Mouse (Mus musculus) neural tube, embryonic 14.5 days (tissue): Measurements from ENCODE around the gene Nop56. TPM values are rescaled to one million over a fixed set of nuclear protein-coding genes. Genes with fewer than 3 reads are reported as not detected.

ENCODE experiments used
- ATAC-seq: fragments of 200-750 bp; cut with Nextera tagmentation; 2 replicates; pipeline ENCODE4 v1.8.0; 2017; ENCODE audit warnings: low read depth, mild to moderate bottlenecking, moderate TSS enrichment, moderate library complexity
- H3K27ac ChIP-seq: fragments of 300-500 bp; sonication (generic); 2 replicates; pipeline ENCODE4 v1.5.1; 2014; ENCODE audit warnings: low read depth, mild to moderate bottlenecking, control low read depth, low read length, moderate library complexity, mixed read lengths
- H3K27me3 ChIP-seq: fragments of 300-500 bp; sonication (generic); 2 replicates; pipeline ENCODE4 v1.6.1; 2014; ENCODE audit warnings: low read length; ENCODE audit not compliant: control insufficient read depth, insufficient read depth
- H3K36me3 ChIP-seq: fragments of 300-500 bp; sonication (generic); 2 replicates; pipeline ENCODE4 v1.6.1; 2014; ENCODE audit warnings: low read length, mixed read lengths; ENCODE audit not compliant: control insufficient read depth, insufficient read depth
- H3K4me1 ChIP-seq: fragments of 300-500 bp; sonication (generic); 2 replicates; pipeline ENCODE4 v1.6.1; 2014; ENCODE audit warnings: low read length; ENCODE audit not compliant: control insufficient read depth, insufficient read depth
- H3K4me2 ChIP-seq: fragments of 300-500 bp; sonication (generic); 2 replicates; pipeline ENCODE4 v1.6.1; 2014; ENCODE audit warnings: mild to moderate bottlenecking, low read depth, low read length, control low read depth
- H3K4me3 ChIP-seq: fragments of 300-500 bp; sonication (generic); 2 replicates; pipeline ENCODE4 v1.5.1; 2014; ENCODE audit warnings: low read depth, low read length, control low read depth, mixed read lengths
- H3K9ac ChIP-seq: fragments of 300-500 bp; sonication (generic); replicated peaks from 2 replicates; pipeline ENCODE4 v1.6.1; 2014; ENCODE audit warnings: low read depth, mild to moderate bottlenecking, control low read depth, low read length, mixed read lengths
- H3K9me3 ChIP-seq: fragments of 300-500 bp; sonication (generic); 2 replicates; pipeline ENCODE4 v1.6.1; 2016; ENCODE audit warnings: low read length; ENCODE audit not compliant: control insufficient read depth
- WGBS: fragments of 180-500 bp; shearing (Covaris S2); extraction: QIAGEN DNeasy Blood & Tissue Kit; methylation state at CpG from one replicate; pipeline ENCODE4 v1.1.7; 2014; 5-methylcytosine and 5-hydroxymethylcytosine counted together
- polyA plus RNA-seq: library from polyadenylated mRNA; unstranded; fragments of >200 nt; fragmentation: Nextera tagmentation; extraction: Ambion mirVana; gene quantifications from 2 replicates; pipeline ENCODE4 v1.2.1, GENCODE M21; 2014

Nop56 gene
- polyA plus RNA-seq, result 230 and 261 TPM in 2 replicates

DNA sequence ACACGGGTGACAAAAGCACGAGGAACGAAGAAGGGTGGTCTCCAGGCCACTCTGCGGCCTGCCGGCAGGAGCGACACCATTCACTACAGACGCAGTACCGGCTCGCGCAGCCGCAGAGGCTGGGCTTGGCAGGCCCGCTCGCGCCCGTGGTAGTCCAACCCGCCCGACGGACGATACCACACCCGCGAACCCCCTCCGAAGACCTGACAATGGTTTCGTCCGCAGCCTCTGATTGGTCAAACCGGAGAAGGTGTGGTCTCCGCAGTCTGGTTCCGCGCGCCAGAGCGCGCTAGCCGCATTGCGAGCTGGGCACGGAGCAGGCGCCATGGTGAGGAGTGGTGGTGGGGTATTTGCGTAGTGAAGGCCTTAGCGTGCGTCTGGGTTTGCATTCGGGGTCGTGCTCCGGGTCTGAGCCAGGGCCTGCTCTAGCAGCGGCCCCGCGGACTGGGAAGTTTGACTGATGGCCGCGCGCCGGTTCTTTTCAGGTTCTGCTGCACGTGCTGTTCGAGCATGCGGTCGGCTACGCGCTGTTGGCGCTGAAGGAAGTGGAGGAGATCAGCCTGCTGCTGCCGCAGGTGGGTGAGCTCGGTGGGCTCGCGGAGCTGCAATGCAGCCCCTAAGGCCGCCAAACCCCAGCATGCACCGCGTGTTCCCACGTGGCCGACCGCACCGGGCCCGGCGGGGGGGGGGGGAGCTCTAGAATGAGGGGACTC, at the start of gene Nop56:
TSS of gene Nop56 (plus strand) at position 282 of the 713 bp plus-strand sequence.
- H3K4me3 ChIP-seq, result peak within 1 kb of the TSS; percentile 75
- ATAC-seq, result peak; percentile 97
- no peaks in the 10 kb centered on the region for H3K27me3 ChIP-seq
- no peaks in the 10 kb centered on the region for H3K9me3 ChIP-seq
- WGBS, result under 1% methylated on average over 68 of the region's 68 CpGs
- H3K4me2 ChIP-seq, result peak within 1 kb of the TSS; percentile 83
- H3K9ac ChIP-seq, result peak within 1 kb of the TSS; percentile 89
- H3K36me3 ChIP-seq, result peaks cover 31% of the 10 kb centered on the region
- H3K4me1 ChIP-seq, result peaks cover 21% of the 10 kb centered on the region
- H3K27ac ChIP-seq, result peak within 1 kb of the TSS; percentile 91

GRCm38 (mm10) chr2:130246912-130247311, 27.3 kb upstream of the Nop56 start:
- Histone ChIP-seq H3K4me3 (no peak overlapping the region), H3K4me2 (no peak overlapping the region), H3K4me1 (no peaks in the 10 kb centered on the region), H3K9me3 (no peaks in the 10 kb centered on the region), H3K36me3 (no peaks in the 10 kb centered on the region), H3K27me3 (no peaks in the 10 kb centered on the region), H3K9ac (no peak overlapping the region), H3K27ac (no peak overlapping the region)
- 50% methylated on average over 9 of the region's 9 CpGs for WGBS
- no peak for ATAC-seq

- H3K36me3 ChIP-seq, result no peaks in the 10 kb centered on the region
- ATAC-seq, result no peak
- WGBS, result 76% methylated on average over 7 of the region's 7 CpGs
Measured at GRCm38 (mm10) chr2:130248226-130248625, 26.0 kb upstream of the Nop56 start.

GRCm38 (mm10) chr2:130256762-130257161, 17.5 kb upstream of the Nop56 start:
- no peak overlapping the region for H3K27ac ChIP-seq
- ATAC-seq, result no peak
- no peak overlapping the region for H3K4me3 ChIP-seq
- H3K9ac ChIP-seq, result no peak overlapping the region
- H3K4me2 ChIP-seq, result no peak overlapping the region
- H3K9me3 ChIP-seq, result no peaks in the 10 kb centered on the region
- H3K36me3 ChIP-seq, result no peaks in the 10 kb centered on the region
- H3K4me1 ChIP-seq, result no peaks in the 10 kb centered on the region
- no peaks in the 10 kb centered on the region for H3K27me3 ChIP-seq
- 83% methylated on average over 4 of the region's 4 CpGs for WGBS

More at GRCm38 (mm10) chr2:130248226-130248625, 26.0 kb upstream of the Nop56 start:
- H3K4me1 ChIP-seq, result no peaks in the 10 kb centered on the region
- no peaks in the 10 kb centered on the region for H3K9me3 ChIP-seq
- H3K27ac ChIP-seq, result no peak overlapping the region
- H3K4me3 ChIP-seq, result no peak overlapping the region
- no peaks in the 10 kb centered on the region for H3K27me3 ChIP-seq
- H3K9ac ChIP-seq, result no peak overlapping the region
- no peak overlapping the region for H3K4me2 ChIP-seq

DNA sequence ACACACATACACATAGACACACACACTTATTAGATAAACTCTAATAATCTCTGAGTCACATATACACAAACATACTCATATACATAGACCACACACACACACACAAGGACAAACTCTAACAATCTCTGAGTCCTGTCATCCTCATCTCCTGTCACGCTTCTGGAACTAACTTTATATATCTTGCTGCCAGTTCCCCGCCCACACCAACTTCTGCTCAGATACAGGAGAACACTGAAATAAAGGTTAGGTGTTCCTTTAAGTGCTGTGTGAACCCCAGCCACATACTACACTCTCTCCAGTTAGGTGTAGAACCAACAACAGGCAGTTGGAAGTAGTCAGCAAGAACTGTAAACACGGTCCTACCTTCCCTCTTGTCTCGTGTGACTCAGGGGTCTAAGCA, 13.4 kb upstream of the Nop56 start:
- no peaks in the 10 kb centered on the region for H3K36me3 ChIP-seq
- WGBS, result 80% methylated on average over 4 of the region's 4 CpGs
- no peak for ATAC-seq
- no peak overlapping the region for H3K4me2 ChIP-seq
- no peak overlapping the region for H3K4me3 ChIP-seq
- H3K9me3 ChIP-seq, result no peaks in the 10 kb centered on the region
- H3K9ac ChIP-seq, result no peak overlapping the region
- no peak overlapping the region for H3K27ac ChIP-seq
- no peaks in the 10 kb centered on the region for H3K27me3 ChIP-seq
- no peaks in the 10 kb centered on the region for H3K4me1 ChIP-seq

GRCm38 (mm10) chr2:130261914-130262313, 12.3 kb upstream of the Nop56 start:
- H3K4me3 ChIP-seq, result no peak overlapping the region
- ATAC-seq, result no peak
- no peaks in the 10 kb centered on the region for H3K36me3 ChIP-seq
- no peak overlapping the region for H3K27ac ChIP-seq
- H3K9me3 ChIP-seq, result no peaks in the 10 kb centered on the region
- H3K9ac ChIP-seq, result no peak overlapping the region
- no peak overlapping the region for H3K4me2 ChIP-seq
- no peaks in the 10 kb centered on the region for H3K4me1 ChIP-seq
- H3K27me3 ChIP-seq, result no peaks in the 10 kb centered on the region
- 90% methylated on average over 2 of the region's 2 CpGs for WGBS

DNA sequence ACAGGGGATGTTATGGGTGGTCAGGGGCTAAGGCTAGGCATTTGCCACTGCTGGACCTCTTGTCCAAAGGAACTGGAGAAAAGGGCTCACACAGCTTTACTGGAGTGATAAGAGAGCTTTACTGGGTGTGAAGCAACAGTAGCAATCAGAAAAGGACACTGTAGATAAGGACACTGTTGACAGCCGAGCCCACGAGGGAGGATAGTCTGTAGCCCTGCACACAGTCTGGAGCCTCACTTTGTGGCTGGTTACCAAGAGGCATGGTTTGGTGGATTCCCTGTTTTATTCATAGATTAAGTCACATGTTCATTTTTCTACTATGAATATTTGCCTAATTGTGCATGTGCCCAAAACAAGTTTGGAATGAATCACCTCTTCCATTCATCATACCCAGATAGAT, 11.8 kb upstream of the Nop56 start:
- 91% methylated on average over 2 of the region's 2 CpGs for WGBS

DNA sequence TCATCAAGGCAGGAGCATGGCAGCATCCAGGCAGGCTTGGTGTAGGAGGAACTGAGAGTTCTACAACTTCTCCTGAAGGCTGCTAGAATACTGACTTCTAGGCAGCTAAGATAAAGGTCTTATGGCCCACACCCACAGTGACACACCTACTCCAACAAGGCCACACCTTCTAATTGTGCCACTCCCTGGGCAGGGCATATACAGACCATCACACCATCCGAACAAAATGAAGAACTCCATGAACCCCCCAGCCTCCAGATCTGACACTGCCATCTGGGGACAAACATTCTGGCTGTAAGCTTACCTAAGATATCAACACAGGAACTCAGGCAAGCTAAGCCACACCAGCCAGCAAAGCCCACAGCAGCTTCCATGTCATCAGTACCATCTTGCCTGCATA, 8.7 kb upstream of the Nop56 start:
- no peak overlapping the region for H3K4me3 ChIP-seq
- no peaks in the 10 kb centered on the region for H3K36me3 ChIP-seq
- no peak overlapping the region for H3K27ac ChIP-seq
- H3K9me3 ChIP-seq, result no peaks in the 10 kb centered on the region
- no peak for ATAC-seq
- H3K27me3 ChIP-seq, result no peaks in the 10 kb centered on the region
- 94% methylated on average over 1 of the region's 1 CpGs for WGBS
- no peak overlapping the region for H3K9ac ChIP-seq
- no peak overlapping the region for H3K4me2 ChIP-seq
- H3K4me1 ChIP-seq, result no peaks in the 10 kb centered on the region

More for the DNA sequence above, 11.8 kb upstream of the Nop56 start:
- ATAC-seq, result no peak
- H3K4me1 ChIP-seq, result no peaks in the 10 kb centered on the region
- H3K4me3 ChIP-seq, result no peak overlapping the region
- no peaks in the 10 kb centered on the region for H3K36me3 ChIP-seq
- H3K27me3 ChIP-seq, result no peaks in the 10 kb centered on the region
- H3K27ac ChIP-seq, result no peak overlapping the region
- H3K4me2 ChIP-seq, result no peak overlapping the region
- H3K9me3 ChIP-seq, result no peaks in the 10 kb centered on the region
- no peak overlapping the region for H3K9ac ChIP-seq

GRCm38 (mm10) chr2:130268074-130268473, 6.2 kb upstream of the Nop56 start:
- no peaks in the 10 kb centered on the region for H3K27me3 ChIP-seq
- H3K4me1 ChIP-seq, result peaks cover 1% of the 10 kb centered on the region; the same call in 1 of the 2 replicates
- H3K36me3 ChIP-seq, result no peaks in the 10 kb centered on the region
- no peak overlapping the region for H3K27ac ChIP-seq
- WGBS, result 70% methylated on average over 7 of the region's 7 CpGs
- H3K4me3 ChIP-seq, result no peak overlapping the region
- no peak overlapping the region for H3K9ac ChIP-seq
- no peak overlapping the region for H3K4me2 ChIP-seq
- ATAC-seq, result no peak
- no peaks in the 10 kb centered on the region for H3K9me3 ChIP-seq
